Mouse (Mus musculus) lung, postnatal 0 days (tissue): Measurements from ENCODE around the gene Tnfrsf26.

Source experiments
- CTCF ChIP-seq: IDR thresholded peaks from 2 replicates; pipeline ENCODE4 v1.5.1; 2016; ENCODE audit warnings: antibody characterized with exemption, mild to moderate bottlenecking
- EP300 ChIP-seq: IDR thresholded peaks from 2 replicates; pipeline ENCODE4 v1.6.1; 2016; ENCODE audit warnings: antibody characterized with exemption, mild to moderate bottlenecking, control low read depth

GRCm38 (mm10) chr7:143663470-143663869 lies 34.9 kb upstream of the Tnfrsf26 start:
- no peak for TF ChIP-seq CTCF
- no peak for TF ChIP-seq EP300
